Mouse (Mus musculus): ENCODE measurements at regions not wholly inside any gene's neighbourhood (a gene's known extent, or its start where the extent isn't known, plus 50 kb on each side); places are given as distances from the start of the nearest gene placed in this dataset.

GRCm38 (mm10) chr9:61756801-61757342 is 157.5 kb downstream of the Rplp1 start:
- 62% methylated on average over 24 of the region's 24 CpGs for WGBS
- no peak for ATAC-seq (ENCODE audit: low read depth)
- Histone ChIP-seq H3K36me3 (ENCODE audit: control insufficient read depth, insufficient read depth, low read length) (no peaks in the 10 kb centered on the region), H3K9me3 (ENCODE audit: control insufficient read depth, low read length) (no peaks in the 10 kb centered on the region), H3K4me2 (ENCODE audit: low read depth, low read length) (no peak overlapping the region), H3K9ac (ENCODE audit: low read length) (no peak overlapping the region), H3K4me3 (ENCODE audit: low read length) (no peak overlapping the region), H3K27me3 (ENCODE audit: control insufficient read depth, insufficient read depth, low read depth, low read length) (no peaks in the 10 kb centered on the region), H3K27ac (ENCODE audit: low read length) (no peak overlapping the region), H3K4me1 (replicated peaks; ENCODE audit: control insufficient read depth, insufficient read depth, low read length) (no peaks in the 10 kb centered on the region)

GRCm38 (mm10) chr9:61756224-61756800 is 158.0 kb downstream of the Rplp1 start:
- no peaks in the 10 kb centered on the region for H3K27me3 ChIP-seq (ENCODE audit: control insufficient read depth, insufficient read depth, low read depth, low read length)
- H3K4me2 ChIP-seq (ENCODE audit: low read depth, low read length), result no peak overlapping the region
- 61% methylated on average over 15 of the region's 15 CpGs for WGBS
- ATAC-seq (ENCODE audit: low read depth), result no peak
- H3K4me3 ChIP-seq (ENCODE audit: low read length), result no peak overlapping the region
- H3K27ac ChIP-seq (ENCODE audit: low read length), result no peak overlapping the region
- no peak overlapping the region for H3K9ac ChIP-seq (ENCODE audit: low read length)
- no peaks in the 10 kb centered on the region for H3K9me3 ChIP-seq (ENCODE audit: control insufficient read depth, low read length)
- no peaks in the 10 kb centered on the region for H3K36me3 ChIP-seq (ENCODE audit: control insufficient read depth, insufficient read depth, low read length)
- H3K4me1 ChIP-seq (replicated peaks; ENCODE audit: control insufficient read depth, insufficient read depth, low read length), result no peaks in the 10 kb centered on the region

GRCm38 (mm10) chr9:61755311-61755710 is 159.0 kb downstream of the Rplp1 start:
- Histone ChIP-seq H3K27ac (ENCODE audit: low read length) (no peak overlapping the region), H3K4me3 (ENCODE audit: low read length) (no peak overlapping the region), H3K4me1 (replicated peaks; ENCODE audit: control insufficient read depth, insufficient read depth, low read length) (no peaks in the 10 kb centered on the region), H3K36me3 (ENCODE audit: control insufficient read depth, insufficient read depth, low read length) (no peaks in the 10 kb centered on the region), H3K9ac (ENCODE audit: low read length) (no peak overlapping the region), H3K9me3 (ENCODE audit: control insufficient read depth, low read length) (no peaks in the 10 kb centered on the region), H3K27me3 (ENCODE audit: control insufficient read depth, insufficient read depth, low read depth, low read length) (no peaks in the 10 kb centered on the region), H3K4me2 (ENCODE audit: low read depth, low read length) (no peak overlapping the region)
- ATAC-seq (ENCODE audit: low read depth), result no peak
- whole genome bisulfite sequencing, result 81% methylated on average over 3 of the region's 3 CpGs

- H3K9me3 ChIP-seq (ENCODE audit: control insufficient read depth, low read length), result no peaks in the 10 kb centered on the region
- H3K36me3 ChIP-seq (ENCODE audit: control insufficient read depth, insufficient read depth, low read length), result no peaks in the 10 kb centered on the region
- ATAC-seq (ENCODE audit: low read depth), result peak; percentile 45; the same call in 1 of the 2 replicates
- H3K4me1 ChIP-seq (replicated peaks; ENCODE audit: control insufficient read depth, insufficient read depth, low read length), result no peaks in the 10 kb centered on the region
- H3K4me2 ChIP-seq (ENCODE audit: low read depth, low read length), result no peak overlapping the region
- H3K4me3 ChIP-seq (ENCODE audit: low read length), result no peak overlapping the region
- 30% methylated on average over 10 of the region's 10 CpGs for WGBS
- H3K9ac ChIP-seq (ENCODE audit: low read length), result no peak overlapping the region
- no peaks in the 10 kb centered on the region for H3K27me3 ChIP-seq (ENCODE audit: control insufficient read depth, insufficient read depth, low read depth, low read length)
- H3K27ac ChIP-seq (ENCODE audit: low read length), result no peak overlapping the region
These were observed 160.5 kb downstream of the Rplp1 start for GRCm38 (mm10) chr9:61753795-61754194.

GRCm38 (mm10) chr9:61749201-61749600 is 165.1 kb downstream of the Rplp1 start:
- H3K4me1 ChIP-seq (replicated peaks; ENCODE audit: control insufficient read depth, insufficient read depth, low read length), result peaks cover 4% of the 10 kb centered on the region
- no peak overlapping the region for H3K4me3 ChIP-seq (ENCODE audit: low read length)
- 75% methylated on average over 4 of the region's 4 CpGs for WGBS
- H3K36me3 ChIP-seq (ENCODE audit: control insufficient read depth, insufficient read depth, low read length), result no peaks in the 10 kb centered on the region
- no peaks in the 10 kb centered on the region for H3K9me3 ChIP-seq (ENCODE audit: control insufficient read depth, low read length)
- H3K27me3 ChIP-seq (ENCODE audit: control insufficient read depth, insufficient read depth, low read depth, low read length), result no peaks in the 10 kb centered on the region
- ATAC-seq (ENCODE audit: low read depth), result no peak
- H3K9ac ChIP-seq (ENCODE audit: low read length), result no peak overlapping the region
- no peak overlapping the region for H3K27ac ChIP-seq (ENCODE audit: low read length)
- no peak overlapping the region for H3K4me2 ChIP-seq (ENCODE audit: low read depth, low read length)

- Histone ChIP-seq H3K36me3 (ENCODE audit: control insufficient read depth, insufficient read depth, low read length) (no peaks in the 10 kb centered on the region), H3K9ac (ENCODE audit: low read length) (no peak overlapping the region), H3K9me3 (ENCODE audit: control insufficient read depth, low read length) (no peaks in the 10 kb centered on the region), H3K4me3 (ENCODE audit: low read length) (no peak overlapping the region), H3K27ac (ENCODE audit: low read length) (no peak overlapping the region), H3K4me1 (replicated peaks; ENCODE audit: control insufficient read depth, insufficient read depth, low read length) (peaks cover 4% of the 10 kb centered on the region), H3K27me3 (ENCODE audit: control insufficient read depth, insufficient read depth, low read depth, low read length) (no peaks in the 10 kb centered on the region), H3K4me2 (ENCODE audit: low read depth, low read length) (no peak overlapping the region)
- ATAC-seq (ENCODE audit: low read depth), result no peak
These were observed 165.9 kb downstream of the Rplp1 start for GRCm38 (mm10) chr9:61748416-61748815.

- 61% methylated on average over 6 of the region's 6 CpGs for WGBS
- no peak for ATAC-seq (ENCODE audit: low read depth)
- H3K4me1 ChIP-seq (replicated peaks; ENCODE audit: control insufficient read depth, insufficient read depth, low read length), result peaks cover 4% of the 10 kb centered on the region
- no peaks in the 10 kb centered on the region for H3K27me3 ChIP-seq (ENCODE audit: control insufficient read depth, insufficient read depth, low read depth, low read length)
- no peaks in the 10 kb centered on the region for H3K36me3 ChIP-seq (ENCODE audit: control insufficient read depth, insufficient read depth, low read length)
- H3K9me3 ChIP-seq (ENCODE audit: control insufficient read depth, low read length), result no peaks in the 10 kb centered on the region
- H3K4me3 ChIP-seq (ENCODE audit: low read length), result no peak overlapping the region
- H3K4me2 ChIP-seq (ENCODE audit: low read depth, low read length), result no peak overlapping the region
- no peak overlapping the region for H3K9ac ChIP-seq (ENCODE audit: low read length)
- H3K27ac ChIP-seq (ENCODE audit: low read length), result no peak overlapping the region
These were observed 167.9 kb downstream of the Rplp1 start for GRCm38 (mm10) chr9:61746401-61746800.

GRCm38 (mm10) chr9:61745301-61745801 is 169.0 kb downstream of the Rplp1 start:
- no peak overlapping the region for H3K27ac ChIP-seq (ENCODE audit: low read length)
- no peaks in the 10 kb centered on the region for H3K9me3 ChIP-seq (ENCODE audit: control insufficient read depth, low read length)
- no peak overlapping the region for H3K4me3 ChIP-seq (ENCODE audit: low read length)
- no peaks in the 10 kb centered on the region for H3K27me3 ChIP-seq (ENCODE audit: control insufficient read depth, insufficient read depth, low read depth, low read length)
- peak; percentile 47; the same call in 1 of the 2 replicates for ATAC-seq (ENCODE audit: low read depth)
- H3K9ac ChIP-seq (ENCODE audit: low read length), result no peak overlapping the region
- H3K36me3 ChIP-seq (ENCODE audit: control insufficient read depth, insufficient read depth, low read length), result no peaks in the 10 kb centered on the region
- 34% methylated on average over 7 of the region's 7 CpGs for WGBS
- H3K4me1 ChIP-seq (replicated peaks; ENCODE audit: control insufficient read depth, insufficient read depth, low read length), result peaks cover 4% of the 10 kb centered on the region
- no peak overlapping the region for H3K4me2 ChIP-seq (ENCODE audit: low read depth, low read length)

- H3K4me1 ChIP-seq (replicated peaks; ENCODE audit: control insufficient read depth, insufficient read depth, low read length), result no peaks in the 10 kb centered on the region
- ATAC-seq (ENCODE audit: low read depth), result no peak
- no peak overlapping the region for H3K4me2 ChIP-seq (ENCODE audit: low read depth, low read length)
- no peaks in the 10 kb centered on the region for H3K9me3 ChIP-seq (ENCODE audit: control insufficient read depth, low read length)
- H3K4me3 ChIP-seq (ENCODE audit: low read length), result no peak overlapping the region
- H3K36me3 ChIP-seq (ENCODE audit: control insufficient read depth, insufficient read depth, low read length), result no peaks in the 10 kb centered on the region
- 52% methylated on average over 2 of the region's 2 CpGs for WGBS
- no peak overlapping the region for H3K9ac ChIP-seq (ENCODE audit: low read length)
- no peaks in the 10 kb centered on the region for H3K27me3 ChIP-seq (ENCODE audit: control insufficient read depth, insufficient read depth, low read depth, low read length)
- H3K27ac ChIP-seq (ENCODE audit: low read length), result no peak overlapping the region
These were observed 180.8 kb downstream of the Rplp1 start for GRCm38 (mm10) chr9:61733540-61733939.

All from lung, embryonic 16.5 days (tissue).